Mouse (Mus musculus) liver, embryonic 14.5 days (tissue): Measurements from ENCODE around the gene Tgfbr3.

Source experiments
- CTCF ChIP-seq: IDR thresholded peaks from 2 replicates; pipeline ENCODE4 v1.5.1; 2016; ENCODE audit warnings: antibody characterized with exemption, low read depth, control low read depth
- EP300 ChIP-seq: IDR thresholded peaks from 2 replicates; pipeline ENCODE4 v1.6.1; 2016; ENCODE audit warnings: antibody characterized with exemption, low read depth

DNA sequence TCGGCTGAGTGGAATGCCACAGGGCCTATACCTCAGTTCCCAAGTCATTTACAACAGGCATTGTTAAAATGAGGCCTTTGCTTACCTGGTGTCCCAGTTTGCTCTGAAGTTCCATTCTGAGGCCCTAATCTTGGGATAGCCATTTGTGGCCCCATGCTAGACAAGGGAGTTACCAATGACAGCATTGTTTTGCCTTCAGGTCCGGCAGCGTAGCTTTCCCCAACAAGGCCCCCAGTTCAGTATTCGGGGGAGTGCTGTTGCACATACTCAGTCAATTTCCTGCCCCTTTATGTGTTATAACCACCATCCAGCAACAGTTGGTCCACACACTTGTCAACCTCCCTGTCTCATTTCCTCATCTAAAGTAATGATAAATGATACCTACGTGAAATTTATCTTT is 124.2 kb downstream of the Tgfbr3 start:
- no peak for TF ChIP-seq CTCF
- TF ChIP-seq EP300, result no peak
